Mouse (Mus musculus) embryonic stem cell, embryonic (primary cell): ENCODE data around the gene Lat.

Source experiments
- CTCF ChIA-PET, 4 experiments: fragments of 300-600 bp in 2 of 4; fragments of 350-600 bp in 2 of 4; sonication (Branson Sonifier 250); formaldehyde crosslinking; loops; one replicate each; lab custom pipeline; 2022; ENCODE audit warnings: inconsistent platforms in 2 of 4; lab: Charles Lee
- POLR2A ChIA-PET, 4 experiments: fragments of 300-600 bp in 2 of 4; fragments of 350-600 bp in 2 of 4; sonication (Branson Sonifier 250); formaldehyde crosslinking; loops; one replicate each; lab custom pipeline; 2022; ENCODE audit warnings: antibody characterized with exemption in 4 of 4, inconsistent platforms in 1 of 4; lab: Charles Lee

The Lat gene

DNA sequence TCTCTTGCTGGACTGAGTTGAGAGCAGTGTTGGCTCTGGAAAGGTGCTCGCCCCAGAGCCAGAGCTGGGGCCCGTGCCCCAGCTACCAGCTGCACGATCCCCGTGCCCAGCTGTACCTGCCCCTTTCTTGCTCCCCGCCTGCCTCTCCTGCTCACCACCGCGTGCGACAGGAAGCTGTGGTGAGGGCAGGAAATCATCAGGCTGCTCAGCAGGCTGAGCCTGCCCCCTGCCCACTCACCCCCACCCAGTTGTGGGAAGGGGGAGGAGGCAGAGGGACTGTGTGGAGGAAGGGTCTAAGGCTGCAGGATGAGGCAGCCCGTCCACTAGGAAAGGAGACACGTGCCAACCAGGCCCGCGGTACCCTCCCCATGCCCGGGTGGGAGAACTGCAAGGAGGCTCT lies at the start of gene Lat:
Gene Lat, minus strand, starts transcription at position 178 of the 400 bp plus-strand sequence.
- CTCF ChIA-PET, result interaction anchor here in 3 of 4 experiments (0.5 to 1.3 kb wide), 6 partner anchors 8 to 21 kb away, joined by 3 to 6 read pairs (median 3); partner anchors contain the start of gene Spns1 (in 2 of the 3)
- POLR2A ChIA-PET, result interaction anchor here (0.5 to 2.9 kb wide), 17 partner anchors 10 to 114 kb away, joined by 3 to 11 read pairs (median 3); partner anchors contain the start of genes Sbk1 (in 1 of the 4) and Sh2b1 (in 1 of the 4)

GRCm38 (mm10) chr7:126418496-126418895 lies 49.1 kb upstream of the Lat start:
- CTCF ChIA-PET, result interaction anchor here in 2 of 4 experiments (0.9 to 1.0 kb wide), 2 partner anchors 19 kb away, joined by 3 read pairs; no protein-coding TSS in a partner anchor
- POLR2A ChIA-PET, result interaction anchor here in 3 of 4 experiments (0.6 to 1.5 kb wide), 3 partner anchors 11 to 149 kb away, joined by 3 read pairs; no protein-coding TSS in a partner anchor

DNA sequence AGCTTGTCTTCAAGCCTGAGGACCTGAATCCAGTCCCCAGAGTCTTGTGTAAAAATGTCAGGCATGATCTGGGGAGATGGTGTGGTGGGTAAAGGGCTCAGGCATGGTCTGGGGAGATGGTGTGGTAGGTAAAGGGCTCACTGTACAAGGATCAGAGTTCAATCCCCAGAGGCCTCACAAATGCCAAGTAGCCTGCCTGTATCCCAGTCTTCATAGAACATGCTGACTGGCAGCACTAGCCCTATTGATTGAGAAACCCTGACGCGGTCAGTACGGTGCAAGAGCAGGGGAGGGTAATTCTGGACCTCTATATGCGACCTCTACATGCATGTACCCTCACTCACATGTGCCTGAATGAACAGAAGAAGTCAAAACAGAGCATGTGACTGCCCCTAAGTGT lies 48.2 kb upstream of the Lat start:
- POLR2A ChIA-PET, result interaction anchor here in 2 of 4 experiments (0.8 to 1.5 kb wide), 5 partner anchors 10 to 58 kb away, joined by 3 to 8 read pairs (median 3); partner anchors contain the start of gene Sh2b1 (in 1 of the 2)
- CTCF ChIA-PET, result interaction anchor here in 2 of 4 experiments (1.1 to 1.5 kb wide), 2 partner anchors 18 kb away, joined by 4 read pairs; no protein-coding TSS in a partner anchor

GRCm38 (mm10) chr7:126417045-126417444 lies 47.7 kb upstream of the Lat start:
- CTCF ChIA-PET, result interaction anchor here in 2 of 4 experiments (0.5 to 1.5 kb wide), 3 partner anchors 17 to 24 kb away, joined by 3 to 4 read pairs (median 4); no protein-coding TSS in a partner anchor
- POLR2A ChIA-PET, result interaction anchor here in 2 of 4 experiments (0.8 to 1.5 kb wide), 6 partner anchors 10 to 65 kb away, joined by 3 to 8 read pairs (median 3); partner anchors contain the start of gene Sh2b1 (in 1 of the 2)

- POLR2A ChIA-PET, result interaction anchor here in 2 of 4 experiments (0.8 to 1.3 kb wide), 5 partner anchors 11 to 66 kb away, joined by 3 to 8 read pairs (median 3); partner anchors contain the start of gene Sh2b1 (in 1 of the 2)
- CTCF ChIA-PET, result interaction anchor here in 2 of 4 experiments (0.5 to 1.5 kb wide), 2 partner anchors 17 to 24 kb away, joined by 3 to 4 read pairs; no protein-coding TSS in a partner anchor
Observed at GRCm38 (mm10) chr7:126416615-126417014, 47.2 kb upstream of the Lat start.

DNA sequence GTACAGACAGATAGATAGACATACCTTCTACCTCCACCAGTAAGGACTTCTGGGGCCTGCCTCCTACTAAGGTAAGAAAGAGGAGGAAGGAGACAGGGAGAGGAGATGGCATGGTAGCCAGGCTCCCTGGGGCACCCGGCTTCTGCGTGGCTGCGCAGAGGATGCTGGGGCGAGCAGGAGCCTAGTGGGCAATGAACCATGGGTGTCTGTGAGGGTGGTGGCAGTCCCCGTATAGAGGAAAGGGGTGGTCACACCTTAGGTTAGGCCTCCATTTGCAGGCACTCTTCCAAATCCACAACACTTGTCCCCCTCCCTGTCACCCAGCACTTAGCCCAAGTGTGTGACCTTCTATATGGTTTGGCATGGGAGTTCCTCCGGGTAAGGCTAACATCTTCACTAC lies 45.4 kb upstream of the Lat start, which contains the start of gene Cd19:
Gene Cd19, minus strand, starts transcription at position 165 of the 400 bp plus-strand sequence.
- CTCF ChIA-PET, result interaction anchor here in 3 of 4 experiments (1.1 to 2.6 kb wide), 2 partner anchors 15 to 22 kb away, joined by 4 to 6 read pairs (median 5); no protein-coding TSS in a partner anchor
- POLR2A ChIA-PET, result interaction anchor here in 2 of 4 experiments (0.9 to 1.8 kb wide), 5 partner anchors 10 to 18 kb away, joined by 3 to 4 read pairs (median 3); partner anchors contain the start of gene Nfatc2ip (in 1 of the 2)

- ChIA-PET CTCF (interaction anchor here in 2 of 4 experiments (0.9 to 1.0 kb wide), 2 partner anchors 11 to 12 kb away, joined by 3 to 5 read pairs; no protein-coding TSS in a partner anchor), POLR2A (interaction anchor here in 2 of 4 experiments (0.7 to 1.5 kb wide), 2 partner anchors 17 to 329 kb away, joined by 3 to 4 read pairs; no protein-coding TSS in a partner anchor)
Observed at GRCm38 (mm10) chr7:126411061-126411460, 41.7 kb upstream of the Lat start.

- POLR2A ChIA-PET, result interaction anchor here in 1 of 4 experiments (1.1 kb wide), 1 partner anchor 10 kb away, joined by 3 read pairs; no protein-coding TSS in a partner anchor
- CTCF ChIA-PET, result no interaction called here
Observed at GRCm38 (mm10) chr7:126408686-126409085, 39.3 kb upstream of the Lat start.

GRCm38 (mm10) chr7:126402518-126402917 lies 33.1 kb upstream of the Lat start:
- POLR2A ChIA-PET, result interaction anchor here in 1 of 4 experiments (1.0 to 1.5 kb wide), 2 partner anchors 9 to 11 kb away, joined by 3 read pairs; no protein-coding TSS in a partner anchor
- CTCF ChIA-PET, result interaction anchor here in 3 of 4 experiments (0.6 to 1.1 kb wide), 4 partner anchors 10 to 1326 kb away, joined by 3 to 6 read pairs (median 4); partner anchors contain the start of gene Sbk1 (in 1 of the 3)

- ChIA-PET CTCF (interaction anchor here (0.5 to 2.6 kb wide), 76 partner anchors 9 to 1372 kb away, joined by 3 to 16 read pairs (median 3); partner anchors contain the start of genes Cd19 (in 2 of the 4), Sh2b1 (in 2 of the 4), Spns1 (in 2 of the 4) and Eif3c (in 1 of the 4)), POLR2A (interaction anchor here in 3 of 4 experiments (0.6 to 3.7 kb wide), 27 partner anchors 8 to 190 kb away, joined by 3 to 24 read pairs (median 3); partner anchors contain the start of genes Sh2b1 (in 2 of the 3) and Spns1 (in 1 of the 3))
Observed at GRCm38 (mm10) chr7:126399548-126399947, 30.2 kb upstream of the Lat start.

DNA sequence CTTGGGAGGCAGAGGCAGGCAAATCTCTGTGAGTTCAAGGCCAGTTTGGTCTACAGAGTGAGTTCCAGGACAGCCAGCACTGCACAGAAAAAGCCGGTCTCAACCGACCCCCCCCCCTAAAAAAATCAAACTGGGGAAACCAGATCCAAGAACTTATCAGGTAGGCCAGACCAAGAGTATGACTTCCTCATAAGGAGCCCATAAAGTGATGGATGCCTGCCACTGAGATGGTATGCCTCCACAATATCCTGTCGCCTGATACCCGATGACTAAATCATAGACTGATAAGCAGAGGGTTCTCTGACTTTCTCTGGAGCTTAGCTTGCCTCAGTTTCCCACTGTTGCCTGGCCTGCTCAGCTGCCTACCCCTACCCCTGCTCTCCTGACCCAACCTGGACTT lies 28.5 kb upstream of the Lat start:
- CTCF ChIA-PET, result interaction anchor here in 3 of 4 experiments (0.8 to 2.6 kb wide), 5 partner anchors 10 to 179 kb away, joined by 3 to 16 read pairs (median 9); partner anchors contain the start of gene Spns1 (in 1 of the 3)
- POLR2A ChIA-PET, result interaction anchor here in 2 of 4 experiments (0.7 to 3.7 kb wide), 9 partner anchors 10 to 107 kb away, joined by 3 to 24 read pairs (median 5); partner anchors contain the start of genes Spns1 (in 2 of the 2), Cd19 (in 1 of the 2) and Sh2b1 (in 1 of the 2)

DNA sequence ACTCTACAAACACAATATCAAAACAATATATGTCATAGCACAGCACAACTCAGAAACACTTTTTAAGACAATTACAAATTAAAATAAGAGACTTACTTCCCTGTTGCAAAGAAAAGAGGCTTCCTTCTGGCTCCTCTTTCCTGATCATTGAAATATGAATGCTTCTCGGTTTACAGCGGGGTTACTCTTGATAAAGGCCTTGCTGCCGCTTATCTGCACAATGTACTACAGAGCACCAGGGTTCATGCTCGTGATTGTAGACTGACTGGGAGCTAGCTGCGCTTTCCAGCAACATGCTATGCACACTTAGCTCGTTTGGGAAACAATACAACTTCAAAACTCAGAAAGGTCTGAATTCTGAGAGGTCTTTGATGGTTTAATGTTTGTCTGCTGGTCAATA lies 27.9 kb upstream of the Lat start:
- POLR2A ChIA-PET, result interaction anchor here in 3 of 4 experiments (0.6 to 3.7 kb wide), 16 partner anchors 9 to 186 kb away, joined by 3 to 24 read pairs (median 5); partner anchors contain the start of genes Sh2b1 (in 2 of the 3), Cd19 (in 1 of the 3) and Spns1 (in 1 of the 3)

DNA sequence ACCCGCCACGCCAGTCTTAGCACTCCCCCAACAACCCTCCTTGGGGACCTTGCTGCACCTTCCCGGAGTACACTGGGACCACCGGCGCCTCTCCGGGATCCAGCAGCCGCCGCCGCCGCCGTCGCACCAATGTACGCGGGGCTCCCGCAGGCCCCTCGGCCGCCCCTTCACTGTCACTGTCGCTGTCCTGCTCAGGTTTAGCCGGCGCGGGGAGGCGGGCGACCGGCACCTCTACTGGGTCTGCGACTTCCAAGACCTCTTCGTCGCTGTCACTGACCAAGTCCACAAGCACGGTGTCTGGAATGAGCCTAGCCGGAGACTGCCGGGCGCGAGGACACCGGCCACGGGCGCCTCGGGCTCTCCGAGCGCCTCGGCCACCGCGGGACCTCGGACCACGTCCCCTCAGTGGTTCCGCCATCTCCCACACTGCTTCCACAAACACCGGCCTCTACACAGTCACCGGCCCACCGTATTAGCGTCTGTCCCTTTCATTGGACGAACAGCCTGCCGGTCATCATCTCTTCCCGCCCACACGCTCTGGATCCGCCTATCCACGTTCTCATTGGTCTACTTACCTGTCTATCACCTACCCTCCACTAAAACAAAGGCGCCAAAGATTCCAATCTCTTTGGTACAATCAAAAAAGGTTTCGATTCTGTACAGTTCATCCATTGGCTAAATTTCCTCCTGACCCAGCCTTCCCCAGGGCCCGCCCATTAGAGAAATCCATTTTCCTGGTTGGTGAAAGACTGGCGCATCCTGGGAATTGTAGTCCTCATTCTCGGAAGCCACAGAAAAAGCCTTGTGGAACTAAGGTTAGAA lies 27.1 kb upstream of the Lat start, which contains the start of gene Nfatc2ip:
Gene Nfatc2ip, minus strand, starts transcription at position 440 of the 822 bp plus-strand sequence.
- CTCF ChIA-PET, result interaction anchor here in 3 of 4 experiments (0.5 to 1.4 kb wide), 10 partner anchors 9 to 796 kb away, joined by 3 to 9 read pairs (median 3); partner anchors contain the start of genes Sh2b1 (in 1 of the 3) and Spns1 (in 1 of the 3)

More for the DNA sequence above, 27.9 kb upstream of the Lat start:
- CTCF ChIA-PET, result interaction anchor here in 3 of 4 experiments (0.6 to 1.4 kb wide), 7 partner anchors 10 to 303 kb away, joined by 3 to 9 read pairs (median 3); partner anchors contain the start of genes Sh2b1 (in 1 of the 3) and Spns1 (in 1 of the 3)

DNA sequence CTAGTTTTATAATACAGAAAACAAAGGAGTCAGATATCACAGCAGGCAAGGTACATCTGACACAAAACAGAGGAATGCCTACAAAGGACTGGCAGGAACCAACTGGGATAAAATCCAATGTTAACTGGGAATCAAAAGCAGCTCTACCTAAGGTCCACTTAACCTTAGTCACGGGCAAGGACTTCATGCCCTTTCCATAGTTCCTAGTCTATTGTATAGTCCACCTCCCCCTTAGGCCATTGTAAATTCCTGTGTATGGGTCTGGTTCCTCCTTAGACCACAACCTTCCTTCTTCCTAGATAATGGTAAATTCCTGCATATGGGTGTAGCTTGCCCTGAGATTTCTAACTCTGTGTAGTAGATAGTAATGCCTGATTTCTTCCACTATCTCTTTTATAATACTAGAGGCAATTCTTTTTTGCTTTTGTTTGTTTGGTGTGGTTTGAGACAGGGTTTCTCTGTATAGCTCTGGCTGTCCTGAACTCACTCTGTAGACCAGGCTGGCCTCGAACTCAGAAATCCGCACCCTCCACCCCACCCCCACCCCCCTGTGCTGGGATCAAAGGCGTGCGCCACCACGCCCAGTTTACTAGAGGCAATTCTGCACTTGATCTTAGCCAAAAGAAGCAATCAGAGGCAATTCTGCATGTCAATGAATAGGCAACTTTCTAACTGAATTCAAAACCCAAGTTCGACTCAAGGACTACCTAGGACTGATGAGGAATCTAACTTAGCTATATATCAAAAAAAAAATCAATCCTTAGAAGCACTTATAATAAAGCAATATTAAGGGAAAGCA lies 22.9 kb upstream of the Lat start:
- ChIA-PET CTCF (interaction anchor here in 2 of 4 experiments (0.7 to 1.5 kb wide), 5 partner anchors 11 to 35 kb away, joined by 3 to 5 read pairs (median 4); partner anchors contain the start of gene Spns1 (in 2 of the 2)), POLR2A (interaction anchor here (0.5 to 13.5 kb wide), 34 partner anchors 9 to 399 kb away, joined by 3 to 87 read pairs (median 6); partner anchors contain the start of genes Spns1 (in 3 of the 4), Atxn2l (in 1 of the 4), Rabep2 (in 1 of the 4) and Sh2b1 (in 1 of the 4))

More for the DNA sequence above, 27.1 kb upstream of the Lat start, which contains the start of gene Nfatc2ip:
- POLR2A ChIA-PET, result interaction anchor here in 3 of 4 experiments (0.6 to 3.7 kb wide), 18 partner anchors 8 to 186 kb away, joined by 3 to 24 read pairs (median 4); partner anchors contain the start of genes Spns1 (in 2 of the 3), Cd19 (in 1 of the 3), Eif3c (in 1 of the 3) and Sh2b1 (in 1 of the 3)

GRCm38 (mm10) chr7:126388185-126388584 lies 18.8 kb upstream of the Lat start:
- POLR2A ChIA-PET, result interaction anchor here (0.6 to 13.5 kb wide), 28 partner anchors 8 to 281 kb away, joined by 3 to 87 read pairs (median 4); partner anchors contain the start of genes Spns1 (in 4 of the 4), Nfatc2ip (in 2 of the 4), Sh2b1 (in 2 of the 4) and Eif3c (in 1 of the 4)
- CTCF ChIA-PET, result interaction anchor here in 2 of 4 experiments (0.5 to 2.6 kb wide), 8 partner anchors 9 to 290 kb away, joined by 3 to 9 read pairs (median 4); partner anchors contain the start of genes Nfatc2ip (in 1 of the 2), Sh2b1 (in 1 of the 2) and Spns1 (in 1 of the 2)
